Mouse (Mus musculus) cortical plate, adult 2 months (tissue): ENCODE data around the gene Zfp97. TPM values are rescaled to one million over a fixed set of nuclear protein-coding genes. Genes with fewer than 3 reads are reported as not detected.
"Not testable (repeated sequence)": the region's sequence is repeated elsewhere in the genome, so short reads cannot be mapped to it uniquely, and the experiment has no call there.

ENCODE experiments used
- H3K27ac ChIP-seq: fragments of 200-500 bp; 2 replicates; pipeline ENCODE4 v1.5.1; 2012; ENCODE audit warnings: low read length, control low read depth, inconsistent platforms; ENCODE audit not compliant: insufficient read depth
- H3K4me1 ChIP-seq: fragments of 200-500 bp; 2 replicates; pipeline ENCODE4 v1.6.1; 2011; ENCODE audit warnings: low read length; ENCODE audit not compliant: control insufficient read depth, insufficient read depth
- H3K4me3 ChIP-seq: fragments of 200-500 bp; 2 replicates; pipeline ENCODE4 v1.5.1; 2011; ENCODE audit warnings: mild to moderate bottlenecking, low read length, control low read depth; ENCODE audit not compliant: insufficient read depth
- CTCF ChIP-seq: fragments of 200-500 bp; IDR thresholded peaks from 2 replicates; pipeline ENCODE4 v1.5.1; 2011; ENCODE audit warnings: mild to moderate bottlenecking, control low read depth, low read length; ENCODE audit not compliant: insufficient read depth; ENCODE audit errors: extremely low read depth
- POLR2A ChIP-seq: fragments of 200-500 bp; IDR thresholded peaks from 2 replicates; pipeline ENCODE4 v1.6.1; 2011; ENCODE audit warnings: mild to moderate bottlenecking, low read length, control low read depth; ENCODE audit not compliant: insufficient read depth; ENCODE audit errors: extremely low read depth
- polyA plus RNA-seq: library from polyadenylated mRNA; depleted of rRNA; stranded (reverse); fragments of >200 nt; gene quantifications from 2 replicates; pipeline ENCODE4 v1.2.3, GENCODE M21; 2012; rRNA removed

The Zfp97 gene
- 2.2 and 2.3 TPM in 2 replicates for polyA plus RNA-seq

DNA sequence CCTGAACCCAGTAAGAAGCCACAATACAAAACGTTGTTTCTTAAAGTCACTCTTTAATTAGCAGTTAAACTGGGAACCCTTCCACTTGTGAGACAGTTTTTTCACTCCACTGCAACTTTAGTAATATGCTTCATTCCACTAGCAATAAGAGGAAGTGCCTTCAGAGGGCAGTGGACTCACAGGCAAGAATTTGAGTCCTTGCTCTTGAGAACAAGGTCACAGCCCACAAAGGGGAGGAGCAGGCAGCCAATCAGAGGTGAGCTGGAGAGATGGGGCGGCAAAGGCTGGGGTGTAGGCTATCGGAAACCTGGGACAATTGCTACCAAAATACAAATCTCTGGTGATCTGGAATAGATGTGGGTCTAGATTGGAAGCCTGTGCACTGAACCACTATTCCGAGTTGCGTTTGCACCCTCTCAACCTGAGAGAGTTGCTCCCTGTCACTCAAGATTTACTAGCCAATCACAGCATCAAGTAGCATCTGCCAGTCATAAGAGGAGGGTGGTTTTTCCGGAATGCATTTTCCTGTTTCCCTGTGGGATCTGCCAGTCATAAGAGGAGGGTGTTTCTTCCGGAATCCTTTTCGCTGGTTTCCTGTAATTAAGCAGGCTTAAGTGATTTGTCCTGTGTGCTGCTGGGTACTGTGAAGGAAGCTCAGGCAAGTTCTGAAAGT lies at the start of gene Zfp97:
TSS of gene Zfp97 (plus strand) at position 586 of the 673 bp plus-strand sequence.
- not testable (repeated sequence) for H3K27ac ChIP-seq, H3K4me3 ChIP-seq, H3K4me1 ChIP-seq

DNA sequence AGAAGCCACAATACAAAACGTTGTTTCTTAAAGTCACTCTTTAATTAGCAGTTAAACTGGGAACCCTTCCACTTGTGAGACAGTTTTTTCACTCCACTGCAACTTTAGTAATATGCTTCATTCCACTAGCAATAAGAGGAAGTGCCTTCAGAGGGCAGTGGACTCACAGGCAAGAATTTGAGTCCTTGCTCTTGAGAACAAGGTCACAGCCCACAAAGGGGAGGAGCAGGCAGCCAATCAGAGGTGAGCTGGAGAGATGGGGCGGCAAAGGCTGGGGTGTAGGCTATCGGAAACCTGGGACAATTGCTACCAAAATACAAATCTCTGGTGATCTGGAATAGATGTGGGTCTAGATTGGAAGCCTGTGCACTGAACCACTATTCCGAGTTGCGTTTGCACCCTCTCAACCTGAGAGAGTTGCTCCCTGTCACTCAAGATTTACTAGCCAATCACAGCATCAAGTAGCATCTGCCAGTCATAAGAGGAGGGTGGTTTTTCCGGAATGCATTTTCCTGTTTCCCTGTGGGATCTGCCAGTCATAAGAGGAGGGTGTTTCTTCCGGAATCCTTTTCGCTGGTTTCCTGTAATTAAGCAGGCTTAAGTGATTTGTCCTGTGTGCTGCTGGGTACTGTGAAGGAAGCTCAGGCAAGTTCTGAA lies 57.7 kb downstream of the Zfp97 start:
- not testable (repeated sequence) for H3K27ac ChIP-seq, H3K4me1 ChIP-seq

DNA sequence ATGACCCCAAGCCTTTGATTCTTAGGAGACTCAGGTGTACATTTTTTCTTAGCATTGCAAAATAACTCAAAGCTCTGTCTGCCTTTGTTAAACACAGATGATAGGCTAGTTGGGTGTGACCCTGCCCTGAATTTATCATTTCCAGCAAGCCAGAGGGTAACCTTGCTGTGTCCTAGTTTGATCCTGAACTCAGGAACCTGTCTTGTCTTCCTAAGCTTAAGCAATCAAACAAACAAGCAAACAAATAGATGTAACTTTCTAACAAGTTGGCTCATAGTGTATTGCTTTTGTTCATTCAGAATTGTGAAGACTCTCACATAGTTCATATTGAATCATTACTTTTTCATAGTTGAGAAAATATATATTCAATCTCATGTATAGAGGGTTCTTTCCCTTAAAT lies 73.5 kb downstream of the Zfp97 start:
- H3K4me1 ChIP-seq, H3K27ac ChIP-seq: not testable (repeated sequence)

More for the DNA sequence above, 57.7 kb downstream of the Zfp97 start:
- not testable (repeated sequence) for H3K4me3 ChIP-seq

DNA sequence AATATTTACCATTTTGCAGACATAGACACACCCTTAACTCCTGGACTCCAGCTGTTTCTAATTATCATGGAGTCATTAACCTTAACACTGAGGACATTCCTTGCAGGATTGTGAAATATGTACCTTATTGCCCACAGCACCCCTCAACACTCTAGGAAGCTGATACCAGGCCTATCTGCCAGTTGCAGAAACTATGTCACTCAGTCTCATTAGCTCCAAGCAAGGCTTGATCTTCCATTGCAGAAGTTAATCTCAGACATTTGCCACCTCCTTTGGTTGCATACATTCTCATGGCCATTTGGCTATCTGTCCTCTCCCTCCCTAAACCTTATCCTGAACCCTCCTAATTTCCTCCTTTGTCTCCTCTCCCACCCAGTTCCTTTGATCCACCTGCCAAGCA lies 74.0 kb downstream of the Zfp97 start:
- Histone ChIP-seq H3K4me3 (no peak overlapping the region), H3K27ac (no peak overlapping the region), H3K4me1 (no peaks in the 10 kb centered on the region)
- no peak for TF ChIP-seq POLR2A
- TF ChIP-seq CTCF, result no peak

More for the DNA sequence above, 73.5 kb downstream of the Zfp97 start:
- H3K4me3 ChIP-seq, result not testable (repeated sequence)

DNA sequence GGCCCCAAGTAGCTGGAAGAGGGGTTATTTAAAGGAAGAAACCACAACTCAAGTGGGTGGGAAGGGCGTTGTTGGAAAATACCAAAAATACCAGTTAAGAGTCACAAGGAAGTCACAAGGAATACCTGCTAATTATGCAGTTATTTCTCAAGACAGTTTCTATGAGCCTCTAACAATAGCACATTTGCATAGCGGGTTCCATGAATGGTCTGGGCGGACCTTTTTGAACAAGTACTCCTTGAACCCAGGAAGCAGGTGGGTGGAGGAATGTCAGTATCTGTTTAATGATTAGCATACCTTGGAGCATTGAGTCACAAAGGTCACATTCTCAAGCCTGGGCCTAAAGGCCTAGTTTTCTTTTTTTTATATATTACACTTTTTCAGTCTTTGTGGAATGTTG lies 74.9 kb downstream of the Zfp97 start:
- not testable (repeated sequence) for H3K4me1 ChIP-seq, H3K4me3 ChIP-seq, H3K27ac ChIP-seq

Other genes starting within 250 kb of the Zfp97 start
- 2.5 and 2.9 TPM in 2 replicates for gene Zfp960, start 57.3 kb upstream of the Zfp97 start, polyA plus RNA-seq